Mouse (Mus musculus): ENCODE measurements around the gene Nipbl.

Gene Nipbl

DNA sequence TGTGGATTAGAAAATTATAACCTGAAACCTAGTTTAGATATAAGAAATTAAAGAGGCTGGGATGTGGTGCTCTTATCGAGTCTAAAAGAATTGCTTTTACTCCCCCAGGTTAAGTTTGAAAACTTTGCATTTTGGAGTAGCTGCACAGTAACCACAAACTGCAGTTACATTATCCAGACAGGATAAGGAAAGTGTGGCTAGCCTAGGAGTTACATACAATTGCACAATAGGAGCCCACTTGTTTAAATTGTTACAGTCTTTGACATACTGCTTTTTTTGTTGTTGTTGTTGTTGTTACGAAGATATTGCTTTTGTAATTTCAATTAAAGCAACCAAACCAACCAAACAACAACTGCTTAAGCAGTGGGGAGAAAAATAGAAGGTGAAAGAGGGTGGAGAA lies 11.2 kb upstream of the Nipbl start:
- TF ChIP-seq CTCF (conservative IDR thresholded peaks at IDR 0.05; ENCODE audit: low read length) (no peak), NANOG (IDR thresholded peaks at IDR 0.05; ENCODE audit: borderline replicate concordance, low read length) (no peak), POU5F1 (IDR thresholded peaks at IDR 0.05; ENCODE audit: borderline replicate concordance, low read length) (no peak)
- no peaks in the 10 kb centered on the region for H3K27me3 ChIP-seq (ENCODE audit: insufficient read depth, low read length)
- peaks cover 7% of the 10 kb centered on the region; the same call in 1 of the 2 replicates for H3K4me1 ChIP-seq (replicated peaks; ENCODE audit: low read depth, low read length)
- no peaks in the 10 kb centered on the region for H3K36me3 ChIP-seq (ENCODE audit: insufficient read depth, low read length)
- no peak overlapping the region for H3K4me3 ChIP-seq (replicated peaks; ENCODE audit: low read length)
- H3K9me3 ChIP-seq (ENCODE audit: low read length), result no peaks in the 10 kb centered on the region

DNA sequence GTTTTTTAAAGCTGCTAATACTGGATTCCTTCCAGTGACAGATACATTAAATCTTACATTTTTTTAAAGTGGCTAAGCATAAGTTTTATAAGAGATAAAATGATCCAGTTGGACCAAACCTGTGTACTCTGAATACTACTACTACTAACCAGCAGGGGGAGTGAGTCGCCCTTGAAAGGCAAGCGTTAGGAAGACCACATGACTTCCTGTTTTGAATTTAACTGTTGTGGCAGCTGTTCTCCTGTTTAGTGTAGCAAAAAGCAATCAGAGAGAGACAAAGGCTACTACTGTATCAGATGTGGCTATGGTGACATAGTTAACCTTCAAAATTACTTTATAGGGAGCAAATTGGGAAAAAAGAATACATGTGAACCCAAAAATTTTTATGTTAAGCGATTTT lies 6.8 kb upstream of the Nipbl start:
- Histone ChIP-seq H3K9me3 (ENCODE audit: low read length) (no peaks in the 10 kb centered on the region), H3K4me1 (replicated peaks; ENCODE audit: low read depth, low read length) (peaks cover 24% of the 10 kb centered on the region), H3K27me3 (ENCODE audit: insufficient read depth, low read length) (no peaks in the 10 kb centered on the region), H3K36me3 (ENCODE audit: insufficient read depth, low read length) (no peaks in the 10 kb centered on the region), H3K4me3 (replicated peaks; ENCODE audit: low read length) (no peak overlapping the region)
- TF ChIP-seq CTCF (conservative IDR thresholded peaks at IDR 0.05; ENCODE audit: low read length) (peak; percentile 76), POU5F1 (IDR thresholded peaks at IDR 0.05; ENCODE audit: borderline replicate concordance, low read length) (no peak), NANOG (IDR thresholded peaks at IDR 0.05; ENCODE audit: borderline replicate concordance, low read length) (no peak)

DNA sequence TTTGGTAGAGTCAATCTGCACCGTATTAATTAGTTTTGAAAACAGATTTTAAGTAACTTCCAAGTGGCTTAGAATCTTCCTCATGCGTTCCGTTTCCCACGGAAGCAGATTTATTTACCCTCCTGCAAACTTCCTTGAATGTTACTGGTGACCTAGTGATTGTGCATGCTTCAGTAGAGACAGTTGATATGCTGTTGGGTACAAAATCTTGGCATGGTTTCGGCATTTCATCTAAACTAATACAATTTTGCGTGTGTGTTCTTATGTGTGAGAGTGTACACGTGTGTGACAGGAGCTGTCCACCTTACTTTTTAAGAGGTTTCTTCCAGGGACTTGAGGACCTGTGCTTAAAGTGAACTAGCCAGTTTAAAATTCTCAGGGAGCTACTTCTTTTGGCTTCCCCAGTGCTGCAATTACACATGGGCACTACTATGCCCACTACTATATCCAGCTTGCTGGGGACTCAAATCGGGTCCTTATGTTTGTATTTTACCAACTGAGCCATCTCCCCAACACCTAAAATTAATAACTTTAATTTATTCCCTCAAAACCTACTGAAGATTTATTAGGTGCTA lies 3.0 kb upstream of the Nipbl start:
- Histone ChIP-seq H3K4me1 (replicated peaks; ENCODE audit: low read depth, low read length) (peaks cover 35% of the 10 kb centered on the region), H3K36me3 (ENCODE audit: insufficient read depth, low read length) (no peaks in the 10 kb centered on the region), H3K4me3 (replicated peaks; ENCODE audit: low read length) (no peak overlapping the region), H3K9me3 (ENCODE audit: low read length) (no peaks in the 10 kb centered on the region), H3K27me3 (ENCODE audit: insufficient read depth, low read length) (no peaks in the 10 kb centered on the region)
- TF ChIP-seq POU5F1 (IDR thresholded peaks at IDR 0.05; ENCODE audit: borderline replicate concordance, low read length) (no peak), CTCF (conservative IDR thresholded peaks at IDR 0.05; ENCODE audit: low read length) (no peak), NANOG (IDR thresholded peaks at IDR 0.05; ENCODE audit: borderline replicate concordance, low read length) (no peak)

DNA sequence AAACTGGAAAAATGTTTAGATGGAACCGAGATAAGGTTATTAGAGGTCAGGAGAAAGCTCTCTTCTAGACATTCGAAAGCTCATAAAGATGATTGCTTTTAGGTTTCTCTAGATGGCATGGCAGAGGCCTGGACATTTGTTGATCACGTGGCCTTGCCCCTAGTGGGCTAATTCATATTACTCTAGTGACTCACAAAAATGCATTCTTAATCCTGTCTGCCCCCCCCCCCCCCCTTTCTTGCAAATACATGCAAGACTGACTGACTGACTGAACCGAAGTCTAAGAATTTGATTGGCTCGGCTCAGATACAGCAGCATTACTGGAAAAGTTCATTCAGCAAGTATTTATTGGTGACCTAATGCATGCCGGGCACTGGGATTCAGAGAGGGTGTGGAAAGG lies 2.2 kb upstream of the Nipbl start:
- TF ChIP-seq NANOG (IDR thresholded peaks at IDR 0.05; ENCODE audit: borderline replicate concordance, low read length), result no peak
- no peak for TF ChIP-seq POU5F1 (IDR thresholded peaks at IDR 0.05; ENCODE audit: borderline replicate concordance, low read length)
- no peak for TF ChIP-seq CTCF (conservative IDR thresholded peaks at IDR 0.05; ENCODE audit: low read length)
- H3K4me3 ChIP-seq (replicated peaks; ENCODE audit: low read length), result peak overlapping the region; percentile 98
- no peaks in the 10 kb centered on the region for H3K36me3 ChIP-seq (ENCODE audit: insufficient read depth, low read length)
- H3K9me3 ChIP-seq (ENCODE audit: low read length), result no peaks in the 10 kb centered on the region
- H3K27me3 ChIP-seq (ENCODE audit: insufficient read depth, low read length), result no peaks in the 10 kb centered on the region
- H3K4me1 ChIP-seq (replicated peaks; ENCODE audit: low read depth, low read length), result peaks cover 40% of the 10 kb centered on the region

DNA sequence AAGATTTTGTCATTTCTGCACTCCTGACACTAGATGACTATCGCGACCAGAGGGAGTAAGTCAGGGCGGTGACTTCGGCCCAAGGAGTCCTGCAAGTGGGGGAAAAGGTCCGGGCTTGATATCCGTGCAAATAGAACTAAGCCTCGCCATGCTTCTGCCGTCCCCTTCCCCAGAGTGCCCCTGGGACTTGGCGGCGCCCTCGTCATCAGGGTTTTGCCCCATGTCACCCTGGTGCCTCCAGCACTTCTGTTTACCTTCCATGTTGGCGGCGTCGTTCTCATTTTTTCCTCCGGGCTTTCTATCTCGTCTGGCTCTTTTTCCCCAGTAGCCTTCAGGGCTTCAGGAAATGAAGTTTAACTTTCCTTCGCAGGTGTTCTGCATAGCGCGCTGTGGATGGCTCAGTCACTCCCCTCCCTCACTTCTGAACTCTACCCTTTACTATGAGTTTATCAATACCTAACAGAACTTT lies 1.7 kb upstream of the Nipbl start:
- TF ChIP-seq NANOG (IDR thresholded peaks at IDR 0.05; ENCODE audit: borderline replicate concordance, low read length), result no peak
- TF ChIP-seq CTCF (conservative IDR thresholded peaks at IDR 0.05; ENCODE audit: low read length), result no peak
- no peak for TF ChIP-seq POU5F1 (IDR thresholded peaks at IDR 0.05; ENCODE audit: borderline replicate concordance, low read length)
- Histone ChIP-seq H3K4me1 (replicated peaks; ENCODE audit: low read depth, low read length) (peaks cover 41% of the 10 kb centered on the region), H3K36me3 (ENCODE audit: insufficient read depth, low read length) (no peaks in the 10 kb centered on the region), H3K27me3 (ENCODE audit: insufficient read depth, low read length) (no peaks in the 10 kb centered on the region), H3K9me3 (ENCODE audit: low read length) (no peaks in the 10 kb centered on the region), H3K4me3 (replicated peaks; ENCODE audit: low read length) (peak overlapping the region; percentile 98)

DNA sequence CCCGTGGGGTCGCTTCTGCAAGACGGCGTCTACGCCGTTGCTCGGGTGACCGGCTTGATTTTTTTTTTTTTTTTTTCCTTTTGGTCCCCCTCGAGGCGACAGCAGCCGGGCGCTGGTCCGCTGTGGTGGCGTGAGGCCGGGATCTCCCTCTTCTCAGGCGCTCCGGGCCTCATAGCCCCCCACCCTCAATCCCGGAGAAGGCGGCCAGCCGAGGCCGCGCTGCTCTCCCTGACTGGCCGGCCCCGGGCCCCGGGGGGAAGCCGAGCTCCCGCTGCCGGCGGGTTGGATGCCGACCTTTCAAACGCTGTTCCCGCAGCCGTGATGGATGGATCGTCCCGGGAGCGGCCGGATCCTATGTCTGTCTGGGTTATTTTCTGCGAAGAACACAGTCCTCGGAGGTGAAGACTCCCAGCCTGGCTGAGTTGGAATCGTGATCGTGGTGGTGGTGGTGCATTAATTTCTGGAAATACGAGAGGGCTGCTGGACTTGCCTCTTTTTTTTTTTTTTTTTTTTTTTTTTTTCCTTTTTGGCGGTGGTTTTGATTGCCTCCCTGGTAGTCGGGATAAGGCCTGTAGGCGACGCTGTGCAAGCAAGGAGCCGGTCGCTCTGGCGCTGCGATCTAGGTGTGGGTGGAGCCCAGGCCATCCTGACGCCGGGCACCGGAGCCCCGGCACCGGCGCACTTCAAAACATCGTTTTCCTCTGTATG lies 781 bp upstream of the Nipbl start:
- Histone ChIP-seq H3K9me3 (ENCODE audit: low read length) (no peaks in the 10 kb centered on the region), H3K27me3 (ENCODE audit: insufficient read depth, low read length) (no peaks in the 10 kb centered on the region), H3K36me3 (ENCODE audit: insufficient read depth, low read length) (no peaks in the 10 kb centered on the region), H3K4me3 (replicated peaks; ENCODE audit: low read length) (peak overlapping the region; percentile 98), H3K4me1 (replicated peaks; ENCODE audit: low read depth, low read length) (peaks cover 41% of the 10 kb centered on the region)
- peak; percentile 60 for TF ChIP-seq CTCF (conservative IDR thresholded peaks at IDR 0.05; ENCODE audit: low read length)
- no peak for TF ChIP-seq NANOG (IDR thresholded peaks at IDR 0.05; ENCODE audit: borderline replicate concordance, low read length)

DNA sequence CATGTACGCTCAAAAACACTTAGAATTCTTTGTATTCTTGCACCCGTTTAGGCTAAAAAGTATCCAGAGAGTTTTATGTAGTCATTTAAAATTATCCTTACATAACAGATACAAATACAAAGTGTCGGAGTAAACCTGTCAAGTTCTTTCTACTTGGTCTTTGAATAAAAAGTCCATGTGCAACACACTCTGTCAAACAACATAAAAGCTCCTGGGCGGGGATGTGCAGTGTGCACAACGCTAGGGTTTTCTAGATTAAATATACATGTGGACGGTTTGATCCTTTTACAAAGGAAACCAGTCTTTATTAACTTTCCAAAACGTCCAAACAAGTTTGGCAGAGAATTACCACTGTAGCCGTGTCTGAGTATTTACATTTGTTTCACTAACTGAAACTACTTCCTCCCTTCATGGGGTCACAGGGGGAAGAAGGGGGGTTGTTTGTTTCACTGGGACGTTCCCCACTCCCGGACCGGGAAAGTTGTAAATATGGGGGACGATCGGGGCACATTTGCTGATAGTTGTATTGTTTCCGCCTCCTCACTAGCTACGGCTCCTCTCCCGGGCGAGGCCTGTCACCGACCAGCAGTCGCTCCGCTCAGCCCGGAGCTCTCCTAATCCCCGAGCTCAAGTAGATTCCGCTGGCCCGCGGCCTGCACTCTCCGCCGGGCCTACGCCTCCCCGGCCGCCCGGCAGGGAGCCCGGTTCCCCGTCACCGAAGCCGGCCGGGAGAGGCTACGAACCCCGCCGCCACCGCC lies 916 bp downstream of the Nipbl start:
- Histone ChIP-seq H3K4me1 (replicated peaks; ENCODE audit: low read depth, low read length) (peaks cover 44% of the 10 kb centered on the region), H3K4me3 (replicated peaks; ENCODE audit: low read length) (peak overlapping the region; percentile 98), H3K27me3 (ENCODE audit: insufficient read depth, low read length) (no peaks in the 10 kb centered on the region), H3K36me3 (ENCODE audit: insufficient read depth, low read length) (no peaks in the 10 kb centered on the region), H3K9me3 (ENCODE audit: low read length) (no peaks in the 10 kb centered on the region)
- TF ChIP-seq NANOG (IDR thresholded peaks at IDR 0.05; ENCODE audit: borderline replicate concordance, low read length) (no peak), CTCF (conservative IDR thresholded peaks at IDR 0.05; ENCODE audit: low read length) (no peak), POU5F1 (IDR thresholded peaks at IDR 0.05; ENCODE audit: borderline replicate concordance, low read length) (no peak)

DNA sequence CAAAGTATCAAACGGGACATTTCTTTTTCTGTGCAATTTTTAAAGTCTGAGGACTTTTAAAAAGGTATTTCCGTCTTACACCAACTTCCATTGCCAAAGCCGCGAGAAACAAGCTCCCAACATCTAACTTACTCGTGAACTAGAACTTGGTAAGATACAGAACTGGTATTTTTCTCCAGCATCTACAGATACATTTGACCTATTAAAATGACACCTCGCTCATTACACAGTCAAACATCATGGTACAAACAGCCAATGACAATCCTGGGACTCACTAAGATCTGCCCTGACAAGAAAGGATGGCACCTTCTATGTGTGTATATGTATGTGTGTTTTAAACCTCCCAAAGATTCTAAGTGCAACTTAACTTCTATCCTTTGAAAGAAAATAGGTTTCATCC lies 1.5 kb downstream of the Nipbl start:
- H3K9me3 ChIP-seq (ENCODE audit: low read length), result no peaks in the 10 kb centered on the region
- TF ChIP-seq POU5F1 (IDR thresholded peaks at IDR 0.05; ENCODE audit: borderline replicate concordance, low read length), result no peak
- no peak for TF ChIP-seq NANOG (IDR thresholded peaks at IDR 0.05; ENCODE audit: borderline replicate concordance, low read length)
- no peak for TF ChIP-seq CTCF (conservative IDR thresholded peaks at IDR 0.05; ENCODE audit: low read length)
- peak overlapping the region; percentile 98 for H3K4me3 ChIP-seq (replicated peaks; ENCODE audit: low read length)
- H3K36me3 ChIP-seq (ENCODE audit: insufficient read depth, low read length), result no peaks in the 10 kb centered on the region
- no peaks in the 10 kb centered on the region for H3K27me3 ChIP-seq (ENCODE audit: insufficient read depth, low read length)
- H3K4me1 ChIP-seq (replicated peaks; ENCODE audit: low read depth, low read length), result peaks cover 43% of the 10 kb centered on the region
